Mouse (Mus musculus): ENCODE measurements around the gene Vwa2.

DNA sequence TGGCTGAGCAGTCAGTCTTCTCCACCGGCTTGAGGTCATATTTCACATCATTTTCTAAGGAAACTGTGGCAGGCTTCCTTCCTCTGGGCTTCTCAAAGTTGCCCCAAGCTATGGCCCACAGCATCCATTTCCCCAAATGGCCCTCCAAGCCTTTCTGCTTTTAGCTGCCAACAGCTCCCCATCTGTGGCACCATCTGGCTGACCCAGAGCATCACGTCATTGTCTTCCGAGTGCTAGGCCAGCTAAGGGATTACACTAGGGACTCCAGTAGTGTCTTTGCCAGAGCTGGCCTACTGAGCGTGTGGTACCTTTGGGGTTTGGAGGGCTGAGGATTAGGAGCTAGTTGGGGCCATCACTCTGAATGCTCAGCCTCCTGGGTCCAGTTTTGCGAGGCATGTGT is 18.5 kb downstream of the Vwa2 start:
- no peak for TF ChIP-seq CTCF (conservative IDR thresholded peaks at IDR 0.05; ENCODE audit: low read length)
- TF ChIP-seq POU5F1 (IDR thresholded peaks at IDR 0.05; ENCODE audit: borderline replicate concordance, low read length): no peak

All from E14TG2a.4 (cell line).